In genomic region chr14:80408317-80408716, GRCm38 (mm10) we compare ENCODE assay signal across 31 mouse cellular contexts.
"Had no signal": no experiment of that assay in that cellular context is flagged by ENCODE, and none has a peak within 500 bp of the region (broad histone marks: within the 10 kb centered on the region; RNA-seq: fewer than 3 reads in every experiment).

No protein-coding gene starts in this region.

- H3K9ac ChIP-seq: heart, embryonic 12.5 days; heart, embryonic 13.5 days; heart, embryonic 15.5 days; hindbrain, embryonic 12.5 days; hindbrain, embryonic 13.5 days; hindbrain, embryonic 14.5 days; hindbrain, embryonic 15.5 days; intestine, embryonic 15.5 days; kidney, embryonic 15.5 days had no signal

- H3K27ac ChIP-seq: heart, embryonic 10.5 days; heart, embryonic 13.5 days; heart, embryonic 15.5 days; hindbrain, embryonic 10.5 days; hindbrain, embryonic 12.5 days; hindbrain, embryonic 13.5 days; hindbrain, embryonic 14.5 days; hindbrain, embryonic 15.5 days; hindbrain, postnatal 0 days; intestine, embryonic 15.5 days; kidney, embryonic 15.5 days; kidney, postnatal 0 days; layer of hippocampus, adult 2 months; left cerebral cortex, adult 2 months had no signal

- H3K9me3 ChIP-seq: heart, embryonic 10.5 days; heart, embryonic 12.5 days; heart, embryonic 13.5 days; heart, embryonic 15.5 days; hindbrain, embryonic 10.5 days; hindbrain, embryonic 12.5 days; hindbrain, embryonic 13.5 days; hindbrain, embryonic 15.5 days; intestine, embryonic 15.5 days; kidney, embryonic 15.5 days had no signal

- H3K36me3 ChIP-seq: heart, embryonic 10.5 days; heart, embryonic 12.5 days; heart, embryonic 13.5 days; heart, embryonic 15.5 days; hindbrain, embryonic 10.5 days; hindbrain, embryonic 12.5 days; hindbrain, embryonic 13.5 days; hindbrain, embryonic 15.5 days; intestine, embryonic 15.5 days; kidney, embryonic 15.5 days had no signal

- H3K27me3 ChIP-seq: heart, embryonic 12.5 days; heart, embryonic 13.5 days; heart, embryonic 15.5 days; hindbrain, embryonic 12.5 days; hindbrain, embryonic 13.5 days; hindbrain, embryonic 15.5 days; intestine, embryonic 15.5 days; kidney, embryonic 15.5 days had no signal

- H3K4me1 ChIP-seq: heart, embryonic 10.5 days; heart, embryonic 12.5 days; heart, embryonic 13.5 days; heart, embryonic 15.5 days; hindbrain, embryonic 10.5 days; hindbrain, embryonic 12.5 days; hindbrain, embryonic 13.5 days; hindbrain, embryonic 15.5 days; intestine, embryonic 15.5 days; kidney, embryonic 15.5 days had no signal

- DNase-seq: heart, postnatal 10 days; heart, postnatal 14 days; heart, postnatal 36 days; heart, postnatal 4 days; kidney, adult 11 months; kidney, adult 18-20 months; kidney, adult 2 months; kidney, adult 8-10 months; kidney, adult 9 months; kidney, postnatal 10 days; kidney, postnatal 14 days; kidney, postnatal 25 days; kidney, postnatal 36 days; kidney, postnatal 4 days; layer of hippocampus, adult 9-11 months; layer of hippocampus, postnatal 36 days had no signal

- H3K4me3 ChIP-seq: heart, embryonic 10.5 days; heart, embryonic 12.5 days; heart, embryonic 13.5 days; heart, embryonic 15.5 days; hindbrain, embryonic 10.5 days; hindbrain, embryonic 12.5 days; hindbrain, embryonic 13.5 days; hindbrain, embryonic 15.5 days; intestine, embryonic 15.5 days; kidney, embryonic 15.5 days; layer of hippocampus, adult 2 months; left cerebral cortex, adult 2 months had no signal
